Mouse (Mus musculus) cortical plate, adult 2 months (tissue): ENCODE results near the gene Gm17324.

Source experiments
- CTCF ChIP-seq: fragments of 200-500 bp; IDR thresholded peaks from 2 replicates; pipeline ENCODE4 v1.5.1; 2011; ENCODE audit warnings: mild to moderate bottlenecking, control low read depth, low read length; ENCODE audit not compliant: insufficient read depth; ENCODE audit errors: extremely low read depth
- POLR2A ChIP-seq: fragments of 200-500 bp; IDR thresholded peaks from 2 replicates; pipeline ENCODE4 v1.6.1; 2011; ENCODE audit warnings: mild to moderate bottlenecking, low read length, control low read depth; ENCODE audit not compliant: insufficient read depth; ENCODE audit errors: extremely low read depth

DNA sequence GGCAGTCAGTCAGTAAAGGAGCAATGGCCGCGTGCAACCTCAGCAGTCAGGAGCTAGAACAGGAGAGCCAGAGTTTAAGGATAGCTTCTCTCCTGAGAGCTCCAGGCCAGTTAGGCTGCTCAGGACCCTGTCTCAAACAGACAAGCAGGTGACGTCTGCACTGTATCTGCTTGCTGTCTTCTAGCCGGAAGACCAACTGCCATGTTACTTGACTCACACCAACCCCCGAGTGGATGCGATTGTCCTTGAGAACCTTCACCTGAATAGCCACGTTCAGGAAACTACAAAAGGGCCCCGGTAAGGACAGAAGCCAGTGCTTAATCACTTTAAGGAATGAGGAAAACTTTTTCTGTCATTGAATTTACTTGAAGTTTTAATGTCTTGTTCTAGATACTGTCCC is 8.4 kb upstream of the Gm17324 start:
- TF ChIP-seq POLR2A (no peak), CTCF (no peak)
